Mouse (Mus musculus) bone marrow, adult 2 months (tissue): ENCODE data around the gene Rabl3. TPM values are rescaled to one million over a fixed set of nuclear protein-coding genes. Genes with fewer than 3 reads are reported as not detected.

Experiments
- H3K27ac ChIP-seq: fragments of 200-500 bp; 2 replicates; pipeline ENCODE4 v1.5.1; 2012; ENCODE audit warnings: low read depth, mild to moderate bottlenecking, control low read depth, inconsistent platforms, low read length; ENCODE audit not compliant: control insufficient read depth, poor library complexity, insufficient read depth
- H3K4me1 ChIP-seq: fragments of 200-500 bp; 2 replicates; pipeline ENCODE4 v1.6.1; 2011; ENCODE audit warnings: low read length; ENCODE audit not compliant: control insufficient read depth, insufficient read depth
- H3K4me3 ChIP-seq: fragments of 200-500 bp; replicated peaks from 2 replicates; pipeline ENCODE3; 2011; ENCODE audit warnings: mild to moderate bottlenecking, low read depth, low read length, control low read depth; ENCODE audit not compliant: control insufficient read depth
- CTCF ChIP-seq: fragments of 200-500 bp; IDR thresholded peaks from 2 replicates; pipeline ENCODE4 v1.5.1; 2011; ENCODE audit warnings: low read length, control low read depth; ENCODE audit not compliant: control insufficient read depth, insufficient read depth
- POLR2A ChIP-seq: fragments of 200-500 bp; IDR thresholded peaks from 2 replicates; pipeline ENCODE4 v1.6.1; 2011; ENCODE audit warnings: low read depth, mild to moderate bottlenecking, control low read depth, low read length, borderline replicate concordance; ENCODE audit not compliant: control insufficient read depth
- whole genome bisulfite sequencing: fragments of 180-500 bp; shearing (Covaris S2); methylation state at CpG from one replicate; pipeline ENCODE4 v1.1.7; 2018; 5-methylcytosine and 5-hydroxymethylcytosine counted together
- polyA plus RNA-seq: library from polyadenylated mRNA; stranded (reverse); fragments of >200 nt; gene quantifications from 2 replicates; pipeline ENCODE4 v1.2.4, GENCODE M21; 2011; ENCODE audit warnings: low replicate concordance; ENCODE audit not compliant: missing spikeins, insufficient read depth, insufficient read length

The Rabl3 gene
- polyA plus RNA-seq, 1 experiment, result 4.5 TPM

GRCm38 (mm10) chr16:37517596-37518211, 22.0 kb upstream of the Rabl3 start:
- Histone ChIP-seq H3K4me3 (no peak overlapping the region), H3K27ac (no peak overlapping the region), H3K4me1 (no peaks in the 10 kb centered on the region)
- TF ChIP-seq POLR2A (no peak), CTCF (no peak)
- WGBS, result 88% methylated on average over 4 of the region's 4 CpGs

GRCm38 (mm10) chr16:37518662-37519061, 21.0 kb upstream of the Rabl3 start:
- no peak overlapping the region for H3K27ac ChIP-seq
- H3K4me3 ChIP-seq, result no peak overlapping the region
- WGBS, result 75% methylated on average over 2 of the region's 2 CpGs
- no peaks in the 10 kb centered on the region for H3K4me1 ChIP-seq
- TF ChIP-seq POLR2A, result no peak
- TF ChIP-seq CTCF, result no peak

GRCm38 (mm10) chr16:37519721-37520120, 20.0 kb upstream of the Rabl3 start:
- Histone ChIP-seq H3K27ac (no peak overlapping the region), H3K4me1 (no peaks in the 10 kb centered on the region), H3K4me3 (no peak overlapping the region)
- 94% methylated on average over 1 of the region's 1 CpGs for WGBS
- TF ChIP-seq CTCF (no peak), POLR2A (no peak)

GRCm38 (mm10) chr16:37520190-37521040, 19.3 kb upstream of the Rabl3 start:
- 84% methylated on average over 2 of the region's 2 CpGs for WGBS
- Histone ChIP-seq H3K4me3 (no peak overlapping the region), H3K27ac (no peak overlapping the region), H3K4me1 (no peaks in the 10 kb centered on the region)
- no peak for TF ChIP-seq POLR2A
- no peak for TF ChIP-seq CTCF

- WGBS, result 90% methylated on average over 7 of the region's 7 CpGs
These were observed 17.5 kb upstream of the Rabl3 start for GRCm38 (mm10) chr16:37522100-37522697.

GRCm38 (mm10) chr16:37525121-37525520, 14.6 kb upstream of the Rabl3 start:
- WGBS, result 87% methylated on average over 2 of the region's 2 CpGs
- Histone ChIP-seq H3K4me1 (no peaks in the 10 kb centered on the region), H3K4me3 (no peak overlapping the region), H3K27ac (no peak overlapping the region)
- TF ChIP-seq CTCF, result no peak
- no peak for TF ChIP-seq POLR2A

More at GRCm38 (mm10) chr16:37522100-37522697, 17.5 kb upstream of the Rabl3 start:
- Histone ChIP-seq H3K27ac (no peak overlapping the region), H3K4me1 (no peaks in the 10 kb centered on the region), H3K4me3 (no peak overlapping the region)
- TF ChIP-seq CTCF, result no peak
- TF ChIP-seq POLR2A, result no peak

- Histone ChIP-seq H3K4me1 (no peaks in the 10 kb centered on the region), H3K27ac (no peak overlapping the region), H3K4me3 (no peak overlapping the region)
- WGBS, result 82% methylated on average over 3 of the region's 3 CpGs
- TF ChIP-seq POLR2A (no peak), CTCF (no peak)
These were observed 12.9 kb upstream of the Rabl3 start for GRCm38 (mm10) chr16:37526688-37527223.

- TF ChIP-seq CTCF, result no peak
- WGBS, result 93% methylated on average over 6 of the region's 6 CpGs
- Histone ChIP-seq H3K27ac (no peak overlapping the region), H3K4me3 (no peak overlapping the region), H3K4me1 (peaks cover 1% of the 10 kb centered on the region; the same call in 1 of the 2 replicates)
These were observed 9.5 kb upstream of the Rabl3 start for GRCm38 (mm10) chr16:37530170-37530569.
